ENCODE assay signal across 8 mouse cellular contexts in the genomic region with DNA sequence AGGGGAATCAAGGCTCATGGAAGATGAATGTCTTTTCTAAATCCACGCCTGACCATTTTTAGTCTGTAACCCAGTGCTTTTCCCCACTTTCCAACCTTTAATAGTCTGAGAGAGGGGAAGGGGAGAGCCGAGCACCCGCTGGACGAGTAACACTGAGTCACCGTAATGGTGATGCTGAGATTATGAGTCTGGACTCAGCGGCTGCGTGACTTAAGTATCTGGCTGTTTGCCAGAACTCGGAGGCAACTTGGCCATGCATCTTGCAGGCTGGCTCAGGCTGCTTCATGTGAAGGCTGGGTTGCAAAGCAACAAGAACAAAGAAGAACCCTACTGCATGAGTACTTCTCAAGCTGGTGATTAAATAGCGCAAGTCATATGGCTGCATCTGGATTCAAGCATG. TPM values are rescaled to one million over a fixed set of nuclear protein-coding genes. Genes with fewer than 3 reads are reported as not detected.
DNase-seq lines count a peak whose midpoint lies in the region; ATAC-seq lines count a peak whose summit lies in the region.

No protein-coding gene starts in this region.

- H3K27ac ChIP-seq in hindbrain, embryonic 13.5 days: 0 out of 2 replicates have a peak overlapping the region, but pooled peaks have one; percentile 23
- no peak overlapping the region for H3K27ac ChIP-seq in hindbrain, embryonic 12.5 days

- 57% methylated on average over 9 of the region's 9 CpGs for WGBS in hindbrain, embryonic 13.5 days
- WGBS in hindbrain, embryonic 12.5 days: 71% methylated on average over 9 of the region's 9 CpGs

- H3K36me3 ChIP-seq in hindbrain, embryonic 13.5 days: no peaks in the 10 kb centered on the region
- no peaks in the 10 kb centered on the region for H3K36me3 ChIP-seq in hindbrain, embryonic 12.5 days

- H3K4me2 ChIP-seq in hindbrain, embryonic 13.5 days: no peak overlapping the region
- no peak overlapping the region for H3K4me2 ChIP-seq in hindbrain, embryonic 12.5 days (replicated peaks)

- H3K4me1 ChIP-seq in hindbrain, embryonic 13.5 days (replicated peaks): peaks cover 6% of the 10 kb centered on the region; the same call in 1 of the 2 replicates
- peaks cover 3% of the 10 kb centered on the region; the same call in 1 of the 2 replicates for H3K4me1 ChIP-seq in hindbrain, embryonic 12.5 days

- no peaks in the 10 kb centered on the region for H3K9me3 ChIP-seq in hindbrain, embryonic 13.5 days
- no peaks in the 10 kb centered on the region for H3K9me3 ChIP-seq in hindbrain, embryonic 12.5 days (replicated peaks)

- peak; percentile 28 for DNase-seq in thymus, postnatal 4 days
- no peak for DNase-seq in thymus, adult 18-20 months
- peak; percentile 48 for DNase-seq in forelimb bud, embryonic 11.5 days (ENCODE audit: low read depth, low spot score)
- peak; percentile 55 for DNase-seq in lung, postnatal 14 days
- DNase-seq in spleen, postnatal 36 days (ENCODE audit: low spot score in 2 of 2): no peak

- no peaks in the 10 kb centered on the region for H3K27me3 ChIP-seq in hindbrain, embryonic 13.5 days
- H3K27me3 ChIP-seq in hindbrain, embryonic 12.5 days: 0 out of 2 replicates have a peak, but pooled peaks cover 2% of the 10 kb centered on the region

- H3K4me3 ChIP-seq in hindbrain, embryonic 13.5 days: no peak overlapping the region
- no peak overlapping the region for H3K4me3 ChIP-seq in hindbrain, embryonic 12.5 days

- no peak overlapping the region for H3K9ac ChIP-seq in hindbrain, embryonic 13.5 days
- no peak overlapping the region for H3K9ac ChIP-seq in hindbrain, embryonic 12.5 days

- ATAC-seq in hindbrain, embryonic 13.5 days (ENCODE audit: low FRiP score): peak; percentile 39; the same call in 1 of the 2 replicates
- ATAC-seq in hindbrain, embryonic 12.5 days (ENCODE audit: low FRiP score): no peak
- no peak for ATAC-seq in monocyte, adult 5-6 weeks (replicated peaks; ENCODE audit: insufficient number of reproducible peaks, low FRiP score, low TSS enrichment, poor library complexity, severe bottlenecking)

RNA-seq across cellular contexts. Expression of gene Metap2, which starts 37.1 kb away (rescaled TPM):
- polyA plus RNA-seq in hindbrain, embryonic 13.5 days (2015; fragmentation: Nextera tagmentation; extraction: Ambion mirVana): 182 and 184 TPM in 2 replicates
- polyA plus RNA-seq in hindbrain, embryonic 12.5 days (2016; fragmentation: Nextera tagmentation; extraction: Ambion mirVana): 190 and 195 TPM in 2 replicates
- 120 to 140 TPM (median 133 TPM) in 3 replicates for total RNA-seq in monocyte, adult 5-6 weeks (2017)

Comparison
In these comparisons a context has a peak if more than half of its experiments do, and no peak if none do; other contexts are left out.
1. DNase-seq: peak in thymus, postnatal 4 days (single experiment), forelimb bud, embryonic 11.5 days (single experiment) and lung, postnatal 14 days (single experiment); none in thymus, adult 18-20 months (0 of 2) and spleen, postnatal 36 days (0 of 2).